Mouse (Mus musculus) telencephalon, adult 2 months (tissue): ENCODE data around the gene Tmem198b.
A peak's percentile ranks its signal among the peaks of the same experiment; 100 is the strongest.
"Not testable (repeated sequence)": the region's sequence is repeated elsewhere in the genome, so short reads cannot be mapped to it uniquely, and the experiment has no call there.

Source experiments
- DNase-seq: peaks from one replicate; pipeline ENCODE4 v3.0.0-alpha.2; 2011; ENCODE audit warnings: low read depth, low spot score

Gene Tmem198b

DNA sequence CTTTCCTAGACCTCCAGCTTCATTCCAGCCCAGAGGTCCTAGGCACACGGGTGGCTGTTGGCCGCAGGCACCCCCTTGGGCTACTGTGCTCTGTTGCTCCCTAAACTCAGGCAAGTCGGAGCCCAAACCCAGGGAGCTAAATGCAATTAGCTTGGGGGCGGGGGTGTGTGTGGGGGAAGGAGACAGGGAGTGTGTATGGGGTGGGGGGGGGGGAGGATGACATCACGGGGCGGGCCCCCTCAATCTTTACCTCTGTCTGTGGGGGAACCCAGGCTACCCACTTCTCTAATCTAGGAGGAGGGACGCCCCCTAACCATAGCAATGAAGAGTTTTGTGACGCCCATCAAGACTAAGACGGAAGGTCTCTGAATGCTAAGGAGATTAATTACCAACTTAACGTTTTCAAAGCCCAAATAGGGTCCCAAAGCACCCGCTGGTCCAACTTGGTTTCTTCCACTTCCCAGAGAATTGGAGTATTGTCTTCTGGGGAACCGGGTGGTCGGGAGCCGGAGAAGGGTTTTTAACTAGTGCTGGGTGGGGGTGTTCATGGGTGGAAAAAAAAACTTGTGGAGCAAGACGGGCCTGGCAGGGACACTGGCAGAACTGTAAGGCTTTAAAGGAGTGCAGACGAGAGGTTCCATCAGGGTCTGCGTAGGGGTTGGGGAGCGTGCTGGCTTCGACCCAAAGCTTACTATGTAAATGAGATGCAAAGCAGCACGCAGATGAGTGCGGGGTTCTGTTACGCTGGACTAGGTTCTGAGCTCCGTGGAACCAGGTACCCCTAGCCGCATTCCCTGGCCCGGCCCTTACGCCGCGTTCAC is at the start of gene Tmem198b:
Gene Tmem198b (minus strand): TSS at position 100 of the 821 bp plus-strand sequence.
- peak; percentile 64 for DNase-seq

DNA sequence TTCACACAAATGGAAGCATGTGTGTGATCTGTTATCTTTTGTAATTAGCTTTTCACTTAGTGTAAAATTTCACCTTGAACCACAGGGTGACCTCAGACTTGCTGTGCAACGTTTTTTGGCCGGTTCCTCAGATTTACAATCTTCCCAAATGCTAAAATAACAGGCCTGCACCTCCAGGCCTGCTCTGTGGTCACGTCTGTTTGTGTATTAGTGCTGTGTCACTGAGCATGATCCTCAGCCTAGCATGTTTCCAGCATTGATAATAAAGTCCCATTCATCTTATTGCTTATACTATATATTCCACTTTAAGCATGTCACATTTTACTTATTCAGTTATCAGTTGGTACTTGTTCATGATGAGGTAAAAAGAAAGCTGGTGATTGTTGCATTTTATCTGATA is 46.2 kb upstream of the Tmem198b start:
- DNase-seq, result no peak

DNA sequence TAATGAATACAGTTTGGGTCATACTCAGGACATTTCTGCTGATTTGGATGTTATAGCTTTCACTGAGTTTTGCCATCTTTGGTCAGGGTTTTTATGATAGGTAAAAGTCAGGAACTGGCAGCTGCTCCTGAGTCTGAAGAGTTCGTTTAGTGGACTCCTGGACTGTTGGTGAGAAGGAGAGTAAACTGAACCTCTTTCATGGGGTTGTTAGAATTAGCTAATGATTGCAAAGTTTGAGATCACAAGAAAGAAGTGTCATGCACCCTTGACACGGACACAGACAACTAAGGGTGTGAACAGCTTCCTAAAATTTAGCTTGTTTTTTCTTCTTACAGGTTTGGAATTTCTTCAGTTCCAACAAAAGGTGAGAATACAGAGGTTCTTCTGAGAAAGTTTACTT is 44.3 kb upstream of the Tmem198b start:
- no peak for DNase-seq

DNA sequence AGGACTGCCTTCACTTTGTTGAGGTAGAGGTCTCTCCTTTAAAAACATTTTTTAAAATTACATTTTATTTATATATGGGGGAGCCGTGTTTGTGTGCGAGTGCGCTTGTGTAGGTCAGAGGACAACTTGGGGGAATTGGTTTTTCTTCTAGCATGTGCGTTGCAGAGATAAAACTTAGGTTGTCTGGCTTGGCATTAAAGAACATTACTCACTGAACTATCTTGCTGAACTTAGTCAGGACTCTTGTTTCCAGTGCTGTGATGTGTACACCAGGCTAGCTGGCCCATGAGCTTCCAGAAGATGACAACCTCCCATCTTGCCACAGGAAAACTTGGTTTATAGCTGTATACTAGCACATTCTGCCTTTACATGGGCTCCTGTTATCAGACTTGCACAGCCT is 42.5 kb upstream of the Tmem198b start:
- no peak for DNase-seq

DNA sequence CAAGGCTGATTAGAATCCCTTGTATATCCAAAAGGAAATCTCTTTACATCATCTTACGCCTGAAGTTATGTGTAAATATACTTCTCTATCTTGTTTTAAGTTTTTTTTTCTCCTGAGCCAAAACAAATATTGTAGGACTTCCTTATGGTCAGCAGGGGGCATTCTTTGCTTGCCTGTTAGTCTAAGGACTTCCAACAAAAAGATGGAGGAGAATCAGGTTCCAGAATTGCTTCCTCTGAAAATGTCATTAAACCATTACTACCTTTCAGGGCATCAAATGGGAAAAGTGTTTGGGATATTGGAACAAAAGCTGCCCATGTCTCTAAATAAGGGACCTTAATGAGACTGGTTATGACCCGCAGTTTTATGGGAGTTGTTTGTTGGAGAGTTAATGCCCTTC is 41.3 kb upstream of the Tmem198b start:
- no peak for DNase-seq

DNA sequence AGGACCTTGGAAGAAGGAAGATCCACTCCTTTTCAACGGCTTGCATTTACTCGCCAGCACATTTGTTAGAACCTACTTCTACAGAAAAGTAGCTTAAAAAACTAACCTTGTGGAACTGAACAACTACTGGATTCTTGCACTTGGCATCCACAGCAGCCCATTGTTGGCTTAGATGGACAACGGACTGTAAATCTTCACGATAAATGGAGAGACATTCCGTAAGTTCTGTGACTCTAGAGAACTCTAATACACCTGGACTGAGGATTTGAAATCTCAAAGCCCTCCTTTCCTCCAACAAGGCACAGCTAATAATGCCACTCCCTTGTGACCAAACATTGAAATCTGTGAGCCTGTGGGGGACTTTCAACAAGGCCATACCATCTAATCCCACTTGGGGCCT is 39.1 kb upstream of the Tmem198b start:
- DNase-seq, result no peak

DNA sequence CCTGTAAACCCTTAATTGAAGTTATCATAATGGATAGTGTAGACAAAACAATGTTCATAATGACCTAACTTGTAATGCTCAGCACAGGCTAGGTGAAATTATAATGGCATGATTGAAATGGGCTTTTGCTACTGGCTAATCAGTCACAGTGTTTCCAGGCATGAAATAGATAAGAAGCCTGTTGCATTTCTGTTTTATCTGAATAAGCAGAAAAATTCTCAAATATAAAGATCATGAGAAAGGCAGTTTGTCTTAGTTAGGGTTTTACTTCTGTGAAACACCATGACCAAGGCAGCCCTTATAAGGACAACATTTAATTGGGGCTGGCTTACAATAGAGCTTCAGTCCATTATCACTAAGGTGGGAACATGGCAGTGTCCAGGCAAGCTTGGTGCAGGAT is 36.4 kb upstream of the Tmem198b start:
- no peak for DNase-seq

DNA sequence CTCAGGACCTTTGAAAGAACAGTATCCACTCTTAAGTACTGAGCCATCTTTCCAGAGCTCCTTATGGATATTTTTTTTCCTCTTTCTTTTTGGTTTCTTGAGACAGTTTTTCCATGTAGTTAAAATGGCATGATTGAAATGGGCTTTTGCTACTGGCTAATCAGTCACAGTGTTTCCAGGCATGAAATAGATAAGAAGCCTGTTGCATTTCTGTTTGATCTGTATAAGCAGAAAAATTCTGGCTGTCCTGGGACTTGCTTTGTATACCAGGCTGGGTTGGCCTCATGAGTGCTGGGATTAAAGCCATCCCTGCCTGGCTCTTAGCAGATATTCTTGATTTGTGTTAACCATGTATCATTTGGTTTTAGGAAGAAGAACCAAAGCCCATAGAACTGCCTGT is 35.3 kb upstream of the Tmem198b start:
- DNase-seq, result no peak

DNA sequence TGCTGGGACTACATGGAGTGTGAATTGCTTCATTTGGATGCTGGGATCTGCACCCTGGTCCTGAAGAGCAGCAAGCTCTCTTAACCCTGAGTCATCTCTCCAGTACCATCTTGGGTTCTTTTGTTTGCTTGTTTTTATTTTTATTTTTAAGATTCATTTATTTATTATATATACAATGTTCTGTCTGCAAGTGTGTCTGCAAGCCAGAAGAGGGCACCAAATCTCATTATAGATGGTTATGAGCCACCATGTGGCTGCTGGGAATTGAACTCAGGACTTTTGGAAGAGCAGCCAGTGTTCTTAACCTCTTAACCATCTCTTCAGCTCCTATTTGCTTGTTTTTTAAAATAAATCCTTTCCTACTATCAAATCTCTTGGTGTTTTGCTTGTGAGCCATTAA is 33.2 kb upstream of the Tmem198b start:
- DNase-seq, result no peak

DNA sequence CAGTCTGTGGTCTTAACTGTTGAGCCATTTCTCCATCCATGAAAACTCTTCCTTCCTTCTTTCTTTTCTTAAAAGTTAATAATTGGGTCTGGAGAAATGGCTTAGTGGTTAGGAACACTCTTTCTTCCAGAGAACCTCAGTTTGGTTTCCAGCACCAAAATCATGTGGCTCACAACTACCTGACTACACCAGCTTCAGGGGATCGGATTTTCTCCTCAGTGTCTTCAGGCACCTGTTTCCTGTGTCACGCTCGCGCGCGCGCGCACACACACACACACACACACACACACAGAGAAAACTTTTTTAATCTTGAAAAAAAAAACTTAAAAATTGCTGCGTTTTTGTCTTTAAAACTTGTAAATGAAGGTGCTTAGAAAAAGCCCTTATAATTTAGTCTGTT is 19.7 kb upstream of the Tmem198b start:
- DNase-seq, result no peak

DNA sequence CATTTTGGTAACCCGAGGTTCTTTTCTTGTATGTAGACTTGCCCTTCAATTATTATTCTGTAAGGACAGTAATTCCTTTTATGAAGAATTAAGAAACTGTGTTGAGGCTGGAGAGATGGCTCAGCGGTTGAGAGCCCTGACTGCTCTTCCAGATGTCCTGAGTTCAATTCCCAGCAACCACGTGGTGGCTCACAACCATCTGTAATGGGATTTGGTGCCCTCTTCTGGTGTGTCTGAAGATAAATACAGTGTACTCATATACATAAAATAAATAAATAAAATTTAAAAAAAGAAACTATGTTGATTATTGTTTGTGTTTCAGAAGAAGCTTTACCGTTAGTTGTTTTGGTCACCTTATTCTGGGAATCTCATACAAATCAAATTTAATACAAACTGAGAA is 18.9 kb upstream of the Tmem198b start:
- DNase-seq, result not testable (repeated sequence)

DNA sequence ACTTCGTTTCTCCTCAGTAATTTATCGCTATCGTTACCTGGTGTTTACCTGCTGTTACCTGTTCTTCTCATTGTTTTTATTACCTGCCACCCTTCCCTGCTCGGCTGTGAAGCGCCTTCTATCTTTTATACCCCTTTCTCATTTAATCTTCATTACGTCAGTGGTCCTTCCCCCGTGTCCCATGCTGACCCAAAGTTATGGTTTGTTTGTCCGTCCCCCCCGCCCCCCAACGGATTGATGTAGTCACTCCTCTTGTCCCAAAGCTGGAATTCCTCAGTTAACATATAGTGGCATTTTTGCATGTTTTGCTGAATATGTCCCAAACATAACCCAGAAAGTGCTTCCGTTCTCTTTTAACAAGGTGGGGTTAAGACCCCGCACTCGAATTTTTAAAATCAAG is 18.0 kb upstream of the Tmem198b start:
- no peak for DNase-seq

DNA sequence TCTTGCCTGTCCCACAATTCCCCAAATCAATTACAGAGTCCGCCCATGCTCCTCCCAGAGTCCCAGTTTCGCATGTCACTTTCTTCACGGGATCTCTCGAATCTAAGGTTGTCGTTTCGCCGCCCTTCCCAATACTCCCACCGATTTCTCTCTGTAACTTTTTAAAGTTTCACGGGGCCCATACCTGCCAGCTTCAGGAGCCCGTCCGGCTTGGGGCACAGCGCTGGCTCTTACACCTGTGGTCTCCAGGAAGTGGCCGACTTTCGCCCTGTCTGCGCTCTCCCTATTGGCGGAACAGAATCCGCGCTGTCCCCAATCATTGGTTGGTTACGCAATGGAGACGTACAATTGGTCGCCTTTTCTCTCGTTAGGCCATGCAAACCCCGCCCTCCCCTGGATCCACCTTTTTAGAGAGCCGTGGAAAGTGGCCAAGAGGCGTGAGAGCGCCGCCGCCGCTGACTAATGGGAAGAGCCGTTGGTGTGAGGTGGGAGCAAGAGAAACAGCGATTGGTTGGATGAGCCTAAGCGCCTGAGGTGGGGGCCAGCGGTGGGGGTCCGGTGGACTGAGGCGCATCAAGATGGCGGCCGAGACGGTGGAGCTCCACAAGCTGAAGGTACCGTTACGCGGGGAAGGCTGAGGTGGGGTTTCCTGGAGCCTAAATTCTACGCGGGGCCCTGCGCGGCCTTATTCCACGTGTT is 17.3 kb upstream of the Tmem198b start, which contains the start of gene Ormdl2:
Gene Ormdl2 (minus strand): TSS at position 288 of the 699 bp plus-strand sequence.
- DNase-seq, result peak; percentile 99

DNA sequence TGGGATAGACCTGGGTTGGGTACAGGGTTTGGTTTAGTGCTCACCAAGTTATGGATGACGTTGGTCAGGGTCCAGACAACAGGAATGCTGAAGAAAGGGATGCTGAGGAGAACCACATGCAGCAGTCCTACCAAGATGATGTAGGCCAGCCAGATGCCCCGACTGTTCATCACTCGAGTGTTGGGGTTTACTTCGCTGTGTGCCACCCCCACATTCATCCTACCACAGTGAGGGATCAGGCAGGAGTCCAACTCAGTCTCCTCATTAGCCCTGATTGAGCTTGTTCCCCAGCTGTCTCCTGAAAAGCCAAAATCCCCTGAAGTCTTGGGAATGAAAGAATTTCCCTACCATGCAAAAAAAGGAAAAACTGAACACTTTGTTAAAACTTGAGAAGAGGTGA is 16.0 kb upstream of the Tmem198b start:
- no peak for DNase-seq

DNA sequence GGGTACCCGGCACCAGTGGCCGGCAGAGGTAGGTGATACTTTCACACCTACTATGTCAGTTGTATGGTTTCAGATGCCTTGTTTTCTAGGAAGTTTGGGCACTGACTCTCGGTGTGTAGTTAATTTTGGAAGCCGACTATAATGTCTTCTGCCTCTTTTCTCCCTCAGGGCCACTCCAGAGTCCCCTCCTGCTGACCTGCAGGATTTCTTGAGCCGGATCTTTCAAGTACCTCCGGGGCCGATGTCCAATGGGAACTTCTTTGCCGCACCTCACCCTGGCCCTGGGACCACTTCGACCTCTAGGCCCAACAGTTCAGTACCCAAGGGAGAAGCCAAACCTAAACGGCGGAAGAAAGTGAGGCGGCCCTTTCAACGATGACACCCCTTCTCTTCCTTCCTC is 12.9 kb upstream of the Tmem198b start, which contains the start of gene Sarnp:
Gene Sarnp (plus strand): TSS at position 301 of the 400 bp plus-strand sequence.
- no peak for DNase-seq

DNA sequence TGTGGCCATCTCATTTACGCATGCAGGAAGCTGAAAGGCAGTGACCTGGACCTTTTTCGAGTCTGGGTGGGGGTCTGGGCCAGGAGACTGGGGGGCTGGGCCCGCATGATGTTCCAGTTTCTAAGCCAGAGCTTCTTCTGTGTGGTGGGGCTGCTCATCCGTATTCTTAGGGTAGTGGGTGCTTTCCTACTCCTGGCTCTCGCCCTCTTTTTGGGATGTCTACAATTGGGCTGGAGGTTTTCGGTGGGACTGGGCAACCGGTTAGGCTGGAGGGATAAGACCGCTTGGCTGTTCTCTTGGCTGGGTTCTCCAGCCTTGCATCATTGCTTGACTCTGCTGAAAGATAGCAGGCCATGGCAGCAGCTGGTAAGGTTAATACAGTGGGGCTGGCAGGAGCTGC is 2.8 kb upstream of the Tmem198b start:
- DNase-seq, result no peak

DNA sequence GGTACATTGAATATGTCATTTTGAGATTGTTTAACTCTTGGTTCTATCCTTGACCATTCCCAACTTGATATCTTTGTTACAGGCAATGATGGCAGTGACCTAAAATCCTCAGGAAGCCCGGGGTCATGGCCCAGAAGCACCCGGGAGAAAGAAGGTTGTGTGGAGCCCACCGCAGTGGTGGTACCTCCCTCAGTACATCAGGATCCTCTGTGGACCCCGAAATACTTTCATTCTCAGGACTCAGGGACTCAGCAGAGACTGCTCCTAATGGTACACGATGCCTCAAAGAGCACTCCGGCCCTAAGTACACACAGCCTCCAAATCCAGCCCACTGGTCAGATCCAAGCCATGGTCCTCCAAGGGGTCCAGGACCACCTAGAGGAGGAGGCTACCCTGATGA is 1.9 kb upstream of the Tmem198b start:
- DNase-seq, result no peak

DNA sequence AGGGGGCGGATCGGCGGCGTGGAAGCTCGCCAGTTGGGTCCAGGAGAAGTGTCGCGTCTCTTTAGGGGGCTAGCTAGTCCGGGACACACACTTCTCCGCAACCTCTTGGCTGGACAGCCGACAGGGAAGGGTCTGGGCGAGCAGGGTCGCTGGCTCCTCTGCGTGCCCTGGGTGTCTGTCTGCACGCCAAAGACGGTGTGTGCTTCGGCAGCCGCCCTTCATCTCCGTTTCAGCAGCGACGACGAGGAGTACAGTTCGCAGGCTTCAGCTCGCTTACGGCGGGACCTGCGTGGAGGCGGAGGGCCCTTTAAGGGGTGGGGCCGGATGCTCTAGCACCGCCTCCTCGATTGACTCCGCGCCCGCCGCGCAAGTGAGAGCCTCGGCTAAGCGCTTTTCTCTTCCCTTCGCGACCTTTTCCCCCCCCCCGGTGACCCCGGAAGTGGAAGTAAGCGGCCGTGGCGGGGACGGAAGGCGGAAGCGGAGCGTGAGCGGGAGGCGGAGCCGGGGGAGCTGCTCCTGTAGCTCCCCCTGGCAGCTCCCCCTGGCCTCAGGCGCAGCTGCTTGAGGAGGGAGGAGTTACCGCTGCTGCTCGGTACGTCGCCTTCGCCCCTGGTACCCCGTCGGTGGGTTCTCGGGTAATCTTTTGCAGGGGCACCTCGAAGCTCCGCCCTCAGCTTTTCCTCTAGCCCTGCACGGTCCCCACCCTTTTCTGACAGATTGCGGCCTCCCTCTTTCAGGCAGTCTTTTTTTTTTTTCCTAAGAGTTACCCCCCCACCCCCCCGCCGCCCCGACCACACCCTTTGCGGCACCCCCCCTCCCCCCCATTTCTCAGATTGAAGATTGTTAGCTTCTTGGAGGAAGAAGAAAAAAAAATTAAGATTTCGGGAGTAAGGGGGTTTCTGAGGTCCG is 1.2 kb upstream of the Tmem198b start:
- DNase-seq, result peak; percentile 97

DNA sequence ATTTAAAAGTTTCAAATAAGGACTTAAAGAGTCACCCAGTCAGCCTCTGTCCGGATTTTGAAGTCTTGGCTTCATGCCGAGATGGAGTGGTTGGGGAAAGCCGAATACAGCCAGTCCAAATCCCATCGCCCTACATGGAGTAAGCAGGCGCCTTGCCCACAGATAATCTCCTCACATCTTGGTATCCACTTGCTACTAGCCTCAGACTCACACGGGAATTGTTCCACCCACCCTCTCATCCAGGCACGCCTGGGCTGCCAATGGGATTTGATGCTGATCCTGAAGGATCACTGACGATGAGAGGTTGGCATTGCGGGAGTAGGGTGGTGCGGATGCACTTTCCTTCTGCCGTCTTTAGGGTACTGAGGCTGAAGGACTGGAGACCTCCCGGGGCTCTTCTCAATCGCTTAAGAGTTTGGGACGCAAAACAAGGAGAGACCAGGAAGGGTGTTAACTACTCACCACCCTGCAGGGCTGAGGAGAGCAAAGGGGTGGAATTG is 349 bp downstream of the Tmem198b start, which contains the start of gene Dnajc14:
Gene Dnajc14 (plus strand): TSS at position 292 of the 500 bp plus-strand sequence.
- peak; percentile 59 for DNase-seq

DNA sequence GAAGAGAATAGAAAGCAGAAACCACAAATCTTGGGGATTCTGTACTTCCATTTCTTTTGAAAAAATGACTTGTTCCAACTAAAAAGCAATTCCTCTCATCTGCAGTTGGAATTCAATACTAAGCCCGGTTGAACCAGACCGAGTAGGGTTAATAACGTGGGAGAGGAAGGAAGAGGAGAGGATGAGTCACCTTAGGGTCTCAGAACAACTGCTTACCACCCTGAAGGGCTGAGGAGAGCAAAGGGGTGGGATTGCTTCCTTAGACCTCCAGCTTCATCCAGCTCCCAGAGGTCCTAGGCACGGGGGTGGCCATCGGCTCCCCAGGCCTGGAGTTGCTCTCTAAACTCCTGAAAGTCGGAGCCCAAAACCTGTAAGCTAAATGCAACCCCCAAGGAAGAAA is 809 bp downstream of the Tmem198b start:
- no peak for DNase-seq

DNA sequence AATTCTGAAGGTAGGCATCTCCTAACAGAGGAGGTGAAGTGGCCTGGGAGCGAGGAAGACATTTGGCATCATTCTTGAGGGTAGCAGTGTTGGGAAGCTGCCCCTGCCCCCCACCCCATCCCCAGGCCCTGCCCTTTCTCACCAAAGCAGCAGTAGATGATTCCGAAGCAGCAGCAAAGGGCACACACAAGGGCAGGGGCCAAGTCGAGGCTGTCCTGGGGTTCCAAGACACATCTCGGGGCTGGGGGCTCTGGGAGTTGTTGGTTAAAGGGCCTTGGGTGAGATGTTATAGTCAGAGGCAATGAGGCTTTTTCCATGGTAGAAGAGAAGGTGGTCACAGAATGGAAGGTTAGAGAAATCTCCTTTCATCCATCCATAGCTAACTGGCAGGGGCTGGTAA is 1.2 kb downstream of the Tmem198b start:
- DNase-seq, result no peak
